Mouse (Mus musculus) CH12.LX (cell line): ENCODE measurements at regions not wholly inside any gene's neighbourhood (a gene's known extent, or its start where the extent isn't known, plus 50 kb on each side); places are given as distances from the start of the nearest gene placed in this dataset.

Source experiments
- DNase-seq: peaks from one replicate; pipeline ENCODE4 v3.0.0-alpha.2; 2013; ENCODE audit errors: extremely low read depth
- H3K27ac ChIP-seq: 2 replicates; pipeline ENCODE4 v1.5.1; 2012; ENCODE audit warnings: low read depth, mild to moderate bottlenecking, control low read depth, moderate library complexity; ENCODE audit not compliant: insufficient read depth
- H3K27me3 ChIP-seq: replicated peaks from 2 replicates; pipeline ENCODE3; 2012; ENCODE audit warnings: inconsistent platforms
- H3K36me3 ChIP-seq, 2 experiments: replicated peaks in 1 of 2; 2 replicates each; pipeline versions ENCODE3 to v1.6.1; 2012; ENCODE audit warnings: inconsistent platforms in 1 of 2, low read length in 1 of 2, mild to moderate bottlenecking in 1 of 2, mixed read lengths in 1 of 2, moderate library complexity in 1 of 2; ENCODE audit not compliant: control insufficient read depth in 1 of 2, insufficient read depth in 1 of 2
- H3K4me1 ChIP-seq, 2 experiments: 2 replicates each; pipeline ENCODE4 v1.6.1; 2012; ENCODE audit warnings: inconsistent platforms in 1 of 2, moderate library complexity in 1 of 2; ENCODE audit not compliant: insufficient read depth in 2 of 2, control insufficient read depth in 1 of 2
- H3K4me2 ChIP-seq: 2 replicates; pipeline ENCODE4 v1.6.1; 2012; ENCODE audit warnings: low read depth, mild to moderate bottlenecking, control low read depth; ENCODE audit not compliant: poor library complexity, insufficient read depth, severe bottlenecking
- H3K4me3 ChIP-seq, 3 experiments: fragments of 150-350 bp in 1 of 3; sonication (generic) in 1 of 3; replicated peaks in 1 of 3; 2 replicates each; pipeline versions ENCODE3 to v1.5.1; 2011 to 2012; ENCODE audit warnings: low read depth in 2 of 3, low read length in 2 of 3, mild to moderate bottlenecking in 2 of 3, moderate library complexity in 2 of 3, control low read depth in 1 of 3, improper control_type of control experiment in 1 of 3, inconsistent platforms in 1 of 3, mixed read lengths in 1 of 3; ENCODE audit not compliant: poor library complexity in 1 of 3
- H3K79me2 ChIP-seq: replicated peaks from 2 replicates; pipeline ENCODE4 v1.6.1; 2012; ENCODE audit warnings: mild to moderate bottlenecking, moderate library complexity; ENCODE audit not compliant: control insufficient read depth, poor library complexity, insufficient read depth, severe bottlenecking; ENCODE audit errors: extremely low read depth
- H3K9ac ChIP-seq: 2 replicates; pipeline ENCODE4 v1.6.1; 2012; ENCODE audit warnings: low read depth, mild to moderate bottlenecking, control low read depth, moderate library complexity; ENCODE audit not compliant: insufficient read depth
- H3K9me3 ChIP-seq: replicated peaks from 2 replicates; pipeline ENCODE3; 2012; ENCODE audit warnings: low read length, inconsistent platforms, mixed read lengths
- BHLHE40 ChIP-seq: IDR thresholded peaks from 2 replicates; pipeline ENCODE4 v1.6.1; 2011; ENCODE audit warnings: mild to moderate bottlenecking, low read depth, low read length, improper control_type of control experiment
- CHD2 ChIP-seq: IDR thresholded peaks from 2 replicates; pipeline ENCODE4 v1.6.1; 2011; ENCODE audit warnings: low read length, improper control_type of control experiment
- CTCF ChIP-seq, 2 experiments: IDR thresholded peaks in 1 of 2; conservative IDR thresholded peaks in 1 of 2; 2 replicates each; pipeline ENCODE4 v1.5.1; 2011 to 2012; ENCODE audit warnings: low read depth in 2 of 2, low read length in 2 of 2, improper control_type of control experiment in 1 of 2, inconsistent platforms in 1 of 2, mild to moderate bottlenecking in 1 of 2, moderate library complexity in 1 of 2
- E2F4 ChIP-seq: IDR thresholded peaks from 2 replicates; pipeline ENCODE4 v1.6.1; 2011; ENCODE audit warnings: low read depth, low read length, improper control_type of control experiment; ENCODE audit not compliant: insufficient replicate concordance
- ETS1 ChIP-seq: conservative IDR thresholded peaks from 2 replicates; pipeline ENCODE4 v1.6.1; 2012; ENCODE audit warnings: low read depth, mild to moderate bottlenecking, inconsistent platforms, low read length, improper control_type of control experiment, moderate library complexity
- GABPA ChIP-seq: IDR thresholded peaks from 2 replicates; pipeline ENCODE4 v1.6.1; 2012; ENCODE audit warnings: low read depth, low read length, improper control_type of control experiment, inconsistent platforms; ENCODE audit not compliant: insufficient replicate concordance
- HCFC1 ChIP-seq: IDR thresholded peaks from 2 replicates; pipeline ENCODE4 v1.6.1; 2012; ENCODE audit warnings: low read depth, mild to moderate bottlenecking, inconsistent platforms, low read length, improper control_type of control experiment
- IRF4 ChIP-seq: IDR thresholded peaks from 2 replicates; pipeline ENCODE4 v1.6.1; 2014; ENCODE audit warnings: low read depth, mild to moderate bottlenecking, inconsistent platforms, low read length, improper control_type of control experiment
- JUN ChIP-seq: IDR thresholded peaks from 2 replicates; pipeline ENCODE4 v1.6.1; 2011; ENCODE audit warnings: low read depth, mild to moderate bottlenecking, low read length, improper control_type of control experiment, moderate library complexity; ENCODE audit not compliant: insufficient read depth
- JUND ChIP-seq: conservative IDR thresholded peaks from 2 replicates; pipeline ENCODE4 v1.6.1; 2011; ENCODE audit warnings: low read depth, low read length, improper control_type of control experiment
- KAT2A ChIP-seq: IDR thresholded peaks from 2 replicates; pipeline ENCODE4 v1.6.1; 2012; ENCODE audit warnings: low read length, improper control_type of control experiment, inconsistent platforms; ENCODE audit not compliant: insufficient replicate concordance
- MAFK ChIP-seq: IDR thresholded peaks from 2 replicates; pipeline ENCODE4 v1.6.1; 2011; ENCODE audit warnings: low read length, improper control_type of control experiment; ENCODE audit not compliant: insufficient replicate concordance
- MAX ChIP-seq: IDR thresholded peaks from 2 replicates; pipeline ENCODE4 v1.6.1; 2011; ENCODE audit warnings: low read length, improper control_type of control experiment
- MEF2A ChIP-seq: IDR thresholded peaks from 2 replicates; pipeline ENCODE4 v1.6.1; 2014; ENCODE audit warnings: low read depth, mild to moderate bottlenecking, inconsistent platforms, low read length, improper control_type of control experiment, borderline replicate concordance
- MYC ChIP-seq: IDR thresholded peaks from 2 replicates; pipeline ENCODE4 v1.6.1; 2011; ENCODE audit warnings: low read depth, mild to moderate bottlenecking, improper control_type of control experiment, low read length
- NELFE ChIP-seq: IDR thresholded peaks from 2 replicates; pipeline ENCODE4 v1.6.1; 2011; ENCODE audit warnings: low read depth, low read length, improper control_type of control experiment
- NRF1 ChIP-seq: IDR thresholded peaks from 2 replicates; pipeline ENCODE4 v1.6.1; 2014; ENCODE audit warnings: low read depth, mild to moderate bottlenecking, inconsistent platforms, low read length, improper control_type of control experiment, moderate library complexity
- PAX5 ChIP-seq: IDR thresholded peaks from 2 replicates; pipeline ENCODE4 v1.6.1; 2012; ENCODE audit warnings: low read length, inconsistent platforms, mixed read lengths
- POLR2AphosphoS2 ChIP-seq: IDR thresholded peaks from 2 replicates; pipeline ENCODE4 v1.6.1; 2011; ENCODE audit warnings: low read depth, low read length, improper control_type of control experiment
- RAD21 ChIP-seq: IDR thresholded peaks from 2 replicates; pipeline ENCODE4 v1.6.1; 2011; ENCODE audit warnings: low read depth, mild to moderate bottlenecking, low read length, improper control_type of control experiment, moderate library complexity
- RCOR1 ChIP-seq: conservative IDR thresholded peaks from 2 replicates; pipeline ENCODE4 v1.6.1; 2012; ENCODE audit warnings: low read depth, mild to moderate bottlenecking, inconsistent platforms, low read length, improper control_type of control experiment
- SIN3A ChIP-seq: IDR thresholded peaks from 2 replicates; pipeline ENCODE4 v1.6.1; 2012; ENCODE audit warnings: low read length, improper control_type of control experiment, inconsistent platforms
- SMC3 ChIP-seq: IDR thresholded peaks from 2 replicates; pipeline ENCODE4 v1.6.1; 2011; ENCODE audit warnings: low read depth, low read length, improper control_type of control experiment
- TBP ChIP-seq: conservative IDR thresholded peaks from 2 replicates; pipeline ENCODE4 v1.6.1; 2011; ENCODE audit warnings: low read depth, low read length, improper control_type of control experiment
- USF1 ChIP-seq: IDR thresholded peaks from 2 replicates; pipeline ENCODE4 v1.6.1; 2014; ENCODE audit warnings: low read depth, mild to moderate bottlenecking, inconsistent platforms, low read length, improper control_type of control experiment
- USF2 ChIP-seq: conservative IDR thresholded peaks from 2 replicates; pipeline ENCODE4 v1.6.1; 2011; ENCODE audit warnings: low read depth, low read length, improper control_type of control experiment
- ZC3H11A ChIP-seq: IDR thresholded peaks from 2 replicates; pipeline ENCODE4 v1.6.1; 2012; ENCODE audit warnings: low read depth, mild to moderate bottlenecking, inconsistent platforms, low read length, improper control_type of control experiment
- ZMIZ1 ChIP-seq: IDR thresholded peaks from 2 replicates; pipeline ENCODE4 v1.6.1; 2012; ENCODE audit warnings: low read depth, mild to moderate bottlenecking, inconsistent platforms, low read length, improper control_type of control experiment
- ZNF384 ChIP-seq: IDR thresholded peaks from 2 replicates; pipeline ENCODE4 v1.6.1; 2012; ENCODE audit warnings: low read depth, low read length, improper control_type of control experiment, inconsistent platforms
- dilution Hi-C: fragments of 300-500 bp; cut with MboI; formaldehyde crosslinking; loops from 2 replicates; pipeline ENCODE4 v1.14.3; 2020; ENCODE audit warnings: low sequenced_read_pairs; ENCODE audit not compliant: extremely low pct_unique_long_range_greater_than_20kb, extremely low pct_ligation_motif_present
- in situ Hi-C: fragments of 300-500 bp; cut with MboI; formaldehyde crosslinking; loops from 3 replicates; pipeline ENCODE4 v1.14.3; 2019; ENCODE audit warnings: low sequenced_read_pairs, low pct_ligation_motif_present, low pct_unique_long_range_greater_than_20kb, mixed read lengths

GRCm38 (mm10) chr16:93140535-93141110 lies 314.7 kb upstream of the Runx1 start:
- no peak overlapping the region for H3K4me2 ChIP-seq
- no peak for TF ChIP-seq E2F4
- TF ChIP-seq BHLHE40 = no peak
- TF ChIP-seq NRF1 = no peak
- no peak for TF ChIP-seq MEF2A
- TF ChIP-seq, all 38 proteins: peak for 0
- Histone ChIP-seq H3K9ac (no peak overlapping the region), H3K27ac (no peak overlapping the region), H3K4me1 (peaks cover 0 to 10% of the 10 kb centered on the region in 2 experiments; a peak in 2 of 4 replicates), H3K4me3 (no peak overlapping the region), H3K9me3 (no peaks in the 10 kb centered on the region), H3K79me2 (no peaks in the 10 kb centered on the region), H3K27me3 (no peaks in the 10 kb centered on the region), H3K36me3 (no peaks in the 10 kb centered on the region)
- DNase-seq = no peak
- in situ Hi-C loops = loop anchor here (25.0 kb wide), 2 partner anchors 303 to 578 kb away; partner anchors contain the start of gene Runx1
- dilution Hi-C loops = no loop called here

- H3K4me3 ChIP-seq = no peak overlapping the region
- H3K79me2 ChIP-seq = no peaks in the 10 kb centered on the region
- H3K4me1 ChIP-seq = peaks cover 0 to 7% of the 10 kb centered on the region in 2 experiments; a peak in 2 of 4 replicates
- no peaks in the 10 kb centered on the region for H3K9me3 ChIP-seq
- no peak for TF ChIP-seq JUN
- no peak for TF ChIP-seq KAT2A
- TF ChIP-seq PAX5 = no peak
- no peak for TF ChIP-seq JUND
- no peak for TF ChIP-seq GABPA
- no peak for TF ChIP-seq POLR2AphosphoS2
- TF ChIP-seq CHD2 = no peak
- TF ChIP-seq USF1 = no peak
- peak; percentile 10 to 83; a peak in 2 of 4 replicates for TF ChIP-seq CTCF (conservative IDR thresholded peaks at IDR 0.05 in 1 of 2, IDR thresholded peaks at IDR 0.05 in 1 of 2; ENCODE audit: low read depth in 2 of 2, low read length in 2 of 2)
- no peak for TF ChIP-seq E2F4
- TF ChIP-seq MAFK = no peak
- no peak for TF ChIP-seq ETS1
- peak; percentile 76 for TF ChIP-seq ZC3H11A
- peak; percentile 90 for TF ChIP-seq RAD21
- TF ChIP-seq MAX = no peak
- no peak for TF ChIP-seq TBP
- TF ChIP-seq SMC3 = peak; percentile 90
- TF ChIP-seq MEF2A = no peak
- no peak for TF ChIP-seq RCOR1
- no peak for TF ChIP-seq ZNF384
- TF ChIP-seq HCFC1 = no peak
- TF ChIP-seq USF2 = no peak
- no peak for TF ChIP-seq ZMIZ1
- TF ChIP-seq SIN3A = no peak
- 0 out of 2 replicates have a peak, but pooled peaks have one; percentile 6 for TF ChIP-seq IRF4
- TF ChIP-seq MYC = no peak
- 0 out of 2 replicates have a peak, but pooled peaks have one; percentile 18 for TF ChIP-seq NELFE
- TF ChIP-seq, all 38 proteins: peak for 6
- H3K4me2 ChIP-seq = no peak overlapping the region
- H3K9ac ChIP-seq = no peak overlapping the region
- H3K36me3 ChIP-seq = no peaks in the 10 kb centered on the region
- dilution Hi-C loops (no loop called here), in situ Hi-C loops (loop anchor here (25.0 kb wide), 2 partner anchors 300 to 575 kb away; partner anchors contain the start of gene Runx1)
- H3K27me3 ChIP-seq = no peaks in the 10 kb centered on the region
- peak; percentile 39 for DNase-seq
- no peak overlapping the region for H3K27ac ChIP-seq
These were observed 311.3 kb upstream of the Runx1 start for GRCm38 (mm10) chr16:93137249-93137648.
